Mouse (Mus musculus) embryonic facial prominence, embryonic 10.5 days (tissue): ENCODE measurements at regions not wholly inside any gene's neighbourhood (a gene's known extent, or its start where the extent isn't known, plus 50 kb on each side); places are given as distances from the start of the nearest gene placed in this dataset.
A peak's percentile ranks its signal among the peaks of the same experiment; 100 is the strongest.

Experiments
- DNase-seq: peaks from one replicate; pipeline ENCODE4 v3.0.0-alpha.2; 2017; ENCODE audit warnings: low spot score
- H3K27ac ChIP-seq: fragments of 300-500 bp; sonication (generic); replicated peaks from 2 replicates; pipeline ENCODE4 v1.5.1; 2016; ENCODE audit warnings: mild to moderate bottlenecking
- H3K27me3 ChIP-seq: fragments of 300-500 bp; sonication (generic); replicated peaks from 2 replicates; pipeline ENCODE4 v1.6.1; 2016; ENCODE audit warnings: low read depth, mild to moderate bottlenecking; ENCODE audit not compliant: poor library complexity, severe bottlenecking
- H3K36me3 ChIP-seq: fragments of 300-500 bp; sonication (generic); replicated peaks from 2 replicates; pipeline ENCODE4 v1.6.1; 2016; ENCODE audit warnings: mild to moderate bottlenecking, moderate library complexity
- H3K4me1 ChIP-seq: fragments of 300-500 bp; sonication (generic); 2 replicates; pipeline ENCODE4 v1.6.1; 2016
- H3K4me3 ChIP-seq: fragments of 300-500 bp; sonication (generic); 2 replicates; pipeline ENCODE4 v1.5.1; 2016; ENCODE audit warnings: mild to moderate bottlenecking, moderate library complexity
- H3K9me3 ChIP-seq: fragments of 300-500 bp; sonication (generic); 2 replicates; pipeline ENCODE4 v1.6.1; 2016; ENCODE audit warnings: mild to moderate bottlenecking
- WGBS: fragments of 180-500 bp; shearing (Covaris S2); methylation state at CpG from one replicate; pipeline ENCODE4 v1.1.7; 2016; 5-methylcytosine and 5-hydroxymethylcytosine counted together

DNA sequence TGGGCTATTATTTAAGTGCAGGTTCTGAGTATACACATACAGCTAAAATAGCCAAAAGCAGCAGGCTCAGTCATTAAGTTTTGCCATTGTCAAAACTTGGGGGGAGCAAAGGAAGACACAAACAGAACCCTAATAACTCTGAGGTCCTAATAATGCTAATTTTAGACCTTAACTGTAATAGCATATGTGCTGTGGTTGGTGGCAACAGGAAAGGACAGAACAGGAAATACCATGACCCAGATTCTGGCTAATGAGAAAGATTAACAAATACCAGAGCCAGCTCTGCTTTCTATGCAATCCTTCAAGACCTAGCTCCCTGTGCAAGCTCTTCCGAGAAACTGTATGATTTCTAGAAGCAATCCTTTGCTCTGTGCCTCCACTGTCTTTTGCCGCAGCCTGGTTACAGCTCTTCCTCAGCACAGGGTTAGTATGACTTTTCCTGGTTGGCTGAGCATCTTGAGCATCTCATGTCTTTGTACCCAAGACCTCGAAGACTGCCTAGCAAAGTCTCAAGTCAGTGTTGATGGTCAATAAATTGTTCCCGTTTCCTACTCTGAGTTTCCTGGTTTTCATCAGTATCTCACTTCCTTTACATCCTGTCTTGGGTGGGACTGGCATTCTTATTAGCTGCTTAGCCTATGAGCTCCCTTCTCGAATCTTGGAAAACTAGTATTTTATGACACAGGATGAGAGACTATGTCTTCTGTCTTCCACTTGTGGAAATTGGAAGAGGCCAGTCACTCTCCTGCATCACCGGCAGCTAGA, 49.9 kb upstream of the Eed start:
- Histone ChIP-seq H3K9me3 (no peaks in the 10 kb centered on the region), H3K4me1 (peaks cover 26% of the 10 kb centered on the region), H3K4me3 (no peak overlapping the region), H3K36me3 (no peaks in the 10 kb centered on the region), H3K27me3 (no peaks in the 10 kb centered on the region), H3K27ac (peak overlapping the region; percentile 72)
- DNase-seq: no peak
- WGBS: 81% methylated on average over 6 of the region's 6 CpGs

DNA sequence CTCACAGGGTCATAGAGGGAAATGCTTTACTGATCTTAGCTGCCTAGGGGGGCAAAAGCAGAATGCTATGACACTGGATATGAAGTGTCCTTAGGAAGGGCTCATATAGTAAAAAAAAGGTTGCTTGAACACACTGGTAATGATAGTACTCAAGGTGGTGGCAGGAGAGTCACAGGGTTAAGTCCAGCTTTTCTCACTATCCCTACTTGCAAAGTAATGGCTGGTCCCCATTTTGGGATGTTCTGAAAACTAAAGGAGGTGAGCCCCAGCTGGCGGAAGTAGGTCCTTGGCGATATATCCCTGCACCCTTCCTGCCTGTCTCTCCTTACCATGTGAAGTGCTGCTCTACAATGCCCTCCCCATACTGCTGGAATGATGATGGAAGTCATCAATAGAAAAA, 52.3 kb upstream of the Eed start:
- H3K4me1 ChIP-seq: peaks cover 26% of the 10 kb centered on the region
- H3K9me3 ChIP-seq: no peaks in the 10 kb centered on the region
- no peaks in the 10 kb centered on the region for H3K27me3 ChIP-seq
- no peak overlapping the region for H3K4me3 ChIP-seq
- H3K36me3 ChIP-seq: no peaks in the 10 kb centered on the region
- 93% methylated on average over 2 of the region's 2 CpGs for WGBS
- no peak overlapping the region for H3K27ac ChIP-seq
- DNase-seq: no peak

DNA sequence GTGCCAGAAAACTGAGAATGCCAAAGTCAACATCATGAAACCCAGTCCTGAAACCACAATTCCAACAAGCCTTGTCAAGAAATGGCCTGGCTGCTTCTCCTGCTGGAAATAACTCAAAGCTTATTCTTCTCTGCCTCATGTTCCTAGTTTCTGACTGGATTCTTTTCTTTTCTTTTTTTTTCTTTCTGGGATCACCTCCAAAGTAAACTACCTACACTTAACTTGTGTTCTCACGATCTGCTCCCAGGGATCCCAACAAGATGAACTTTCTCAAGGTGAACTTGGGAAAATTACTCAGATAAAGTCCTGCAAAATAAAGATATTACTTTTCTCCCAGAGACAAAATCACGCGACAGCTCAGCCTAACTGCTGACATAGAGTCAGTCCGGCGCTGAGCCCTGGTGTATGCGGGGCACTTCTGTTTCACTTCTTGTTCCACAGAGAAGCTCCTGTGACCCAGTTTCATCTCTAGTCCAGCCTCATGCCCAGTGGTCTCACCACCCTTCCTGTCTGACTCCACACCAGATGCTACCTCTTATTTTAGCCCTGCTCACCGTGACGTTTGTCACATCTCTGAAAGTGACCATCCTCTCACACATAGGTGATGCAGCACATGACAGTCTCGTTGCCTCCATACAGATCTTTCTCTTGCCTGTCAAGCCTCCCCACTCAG, 53.0 kb upstream of the Eed start:
- Histone ChIP-seq H3K4me1 (peaks cover 23% of the 10 kb centered on the region), H3K27me3 (no peaks in the 10 kb centered on the region), H3K4me3 (no peak overlapping the region), H3K36me3 (no peaks in the 10 kb centered on the region), H3K9me3 (no peaks in the 10 kb centered on the region), H3K27ac (no peak overlapping the region)
- DNase-seq: no peak
- 92% methylated on average over 9 of the region's 9 CpGs for WGBS

DNA sequence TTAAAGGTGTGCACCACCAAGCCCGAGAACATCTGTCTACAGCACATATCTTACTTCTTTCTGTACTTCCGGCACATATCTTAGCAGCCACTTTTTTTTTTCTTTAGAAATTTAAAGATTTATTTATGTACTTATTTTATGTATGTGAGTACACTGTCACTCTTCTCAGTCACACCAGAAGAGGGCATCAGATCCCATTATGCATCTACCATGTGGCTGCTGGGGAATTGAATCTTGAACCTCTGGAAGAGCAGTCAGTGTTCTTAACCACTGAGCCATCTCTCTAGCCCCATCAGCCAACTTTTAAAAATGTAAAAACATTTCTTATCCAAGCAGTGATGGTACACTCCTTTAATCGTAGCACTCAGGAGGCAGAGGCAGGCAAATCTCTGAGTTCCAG, 53.7 kb upstream of the Eed start:
- Histone ChIP-seq H3K4me1 (peaks cover 16% of the 10 kb centered on the region), H3K36me3 (no peaks in the 10 kb centered on the region), H3K27me3 (no peaks in the 10 kb centered on the region), H3K4me3 (no peak overlapping the region), H3K9me3 (no peaks in the 10 kb centered on the region), H3K27ac (no peak overlapping the region)
- WGBS: 93% methylated on average over 3 of the region's 3 CpGs
- no peak for DNase-seq

DNA sequence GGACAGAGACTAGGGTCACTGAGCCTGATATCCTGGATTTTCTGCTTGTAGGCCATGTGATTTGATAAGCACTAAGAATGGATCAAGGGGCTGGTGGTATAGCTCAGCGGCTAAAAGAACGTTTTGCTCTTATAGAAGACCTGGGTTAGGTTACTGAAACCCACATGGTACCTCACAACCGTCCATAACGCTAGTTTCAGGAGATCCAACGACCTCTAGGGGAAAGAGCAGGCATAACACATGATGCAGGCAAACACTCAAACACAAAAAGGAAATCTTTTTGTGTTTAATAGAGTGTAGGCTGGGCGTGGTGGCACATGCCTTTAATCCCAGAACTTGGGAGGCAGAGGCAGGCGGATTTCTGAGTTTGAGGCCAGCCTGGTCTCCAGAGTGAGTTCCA, 54.6 kb upstream of the Eed start:
- H3K4me1 ChIP-seq: peaks cover 9% of the 10 kb centered on the region
- no peak for DNase-seq
- no peaks in the 10 kb centered on the region for H3K27me3 ChIP-seq
- WGBS: 68% methylated on average over 7 of the region's 7 CpGs
- H3K9me3 ChIP-seq: no peaks in the 10 kb centered on the region
- H3K27ac ChIP-seq: no peak overlapping the region
- H3K4me3 ChIP-seq: no peak overlapping the region
- H3K36me3 ChIP-seq: no peaks in the 10 kb centered on the region

- Histone ChIP-seq H3K27ac (no peak overlapping the region), H3K4me1 (peaks cover 23% of the 10 kb centered on the region), H3K4me3 (no peak overlapping the region), H3K27me3 (no peaks in the 10 kb centered on the region), H3K9me3 (no peaks in the 10 kb centered on the region), H3K36me3 (no peaks in the 10 kb centered on the region)
- 92% methylated on average over 4 of the region's 4 CpGs for WGBS
- no peak for DNase-seq
Measured at GRCm38 (mm10) chr7:90037736-90038135, 57.0 kb upstream of the Eed start.

DNA sequence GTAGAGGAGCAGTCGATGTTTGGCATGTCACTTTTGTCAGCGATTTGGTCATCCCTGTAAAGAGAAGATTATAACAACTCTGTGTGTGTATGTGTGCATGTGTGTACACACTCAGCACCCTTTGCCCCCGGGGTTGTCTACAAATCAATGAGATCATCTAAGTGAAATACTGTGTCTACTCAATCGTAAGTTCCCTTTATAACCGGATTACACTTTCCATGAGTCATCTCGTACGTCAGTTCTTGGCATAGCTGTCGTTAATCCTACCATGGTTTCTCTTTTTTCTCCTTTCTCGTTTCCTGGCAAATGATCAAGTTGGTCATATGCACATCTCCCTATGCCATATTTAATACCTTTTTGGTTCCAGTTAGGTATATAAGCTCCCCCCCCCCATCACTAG, 58.7 kb upstream of the Eed start:
- Histone ChIP-seq H3K36me3 (no peaks in the 10 kb centered on the region), H3K27ac (no peak overlapping the region), H3K4me3 (no peak overlapping the region), H3K27me3 (no peaks in the 10 kb centered on the region), H3K4me1 (peaks cover 23% of the 10 kb centered on the region), H3K9me3 (no peaks in the 10 kb centered on the region)
- no peak for DNase-seq
- WGBS: 90% methylated on average over 9 of the region's 9 CpGs

GRCm38 (mm10) chr7:90040581-90041340, 60.0 kb upstream of the Eed start:
- 69% methylated on average over 11 of the region's 11 CpGs for WGBS
- DNase-seq: no peak
- H3K27ac ChIP-seq: peak overlapping the region; percentile 44; the same call in 1 of the 2 replicates
- H3K4me1 ChIP-seq: peaks cover 23% of the 10 kb centered on the region
- no peak overlapping the region for H3K4me3 ChIP-seq
- H3K27me3 ChIP-seq: no peaks in the 10 kb centered on the region
- no peaks in the 10 kb centered on the region for H3K36me3 ChIP-seq
- H3K9me3 ChIP-seq: no peaks in the 10 kb centered on the region

DNA sequence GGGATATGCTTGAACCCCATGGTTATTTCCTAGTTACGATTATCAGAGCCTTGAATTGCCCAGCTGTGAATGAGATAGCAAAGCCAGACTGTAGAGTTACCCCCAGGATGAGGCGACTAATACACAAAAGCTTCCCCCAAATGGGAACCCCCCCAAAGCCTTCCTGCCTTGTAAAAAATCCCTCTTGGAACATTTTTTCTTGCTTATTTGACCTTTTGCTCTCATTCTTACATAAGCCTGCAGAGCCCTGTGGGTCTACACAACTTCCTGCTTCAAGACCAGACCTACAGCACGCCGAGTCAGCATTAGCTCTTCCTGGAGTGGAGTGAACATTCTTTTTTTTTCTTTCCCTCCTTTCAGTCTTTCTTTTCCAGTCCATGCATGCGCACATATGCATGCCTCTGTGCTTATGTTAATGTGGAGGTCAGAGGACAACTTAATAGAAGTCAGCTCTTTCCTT, 60.8 kb upstream of the Eed start:
- peak; percentile 22 for DNase-seq
- Histone ChIP-seq H3K36me3 (no peaks in the 10 kb centered on the region), H3K4me3 (no peak overlapping the region), H3K27me3 (no peaks in the 10 kb centered on the region), H3K27ac (peak overlapping the region; percentile 35), H3K9me3 (no peaks in the 10 kb centered on the region), H3K4me1 (peaks cover 23% of the 10 kb centered on the region)
- WGBS: 57% methylated on average over 5 of the region's 5 CpGs

DNA sequence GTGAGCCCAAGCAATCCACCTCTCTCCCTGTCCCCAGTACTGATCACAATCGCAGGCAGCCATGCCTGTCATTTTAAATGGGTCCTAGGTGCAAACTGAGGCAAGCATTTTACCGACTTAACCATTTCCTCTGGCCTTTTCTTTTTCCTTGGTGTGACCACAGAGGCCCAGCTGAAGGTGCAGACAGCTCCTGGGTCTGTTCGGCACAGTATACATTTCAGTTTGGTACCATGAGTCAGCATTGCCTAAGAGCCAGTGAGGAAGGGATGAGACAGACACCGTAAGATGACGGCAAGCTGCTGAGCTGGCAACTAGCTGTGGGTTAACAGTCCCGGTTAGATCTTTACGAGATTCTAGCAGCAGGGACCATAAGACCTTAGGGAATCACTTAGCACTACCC, 61.6 kb upstream of the Eed start:
- no peak for DNase-seq
- Histone ChIP-seq H3K9me3 (no peaks in the 10 kb centered on the region), H3K4me3 (no peak overlapping the region), H3K27me3 (no peaks in the 10 kb centered on the region), H3K36me3 (no peaks in the 10 kb centered on the region), H3K27ac (peak overlapping the region; percentile 35), H3K4me1 (peaks cover 23% of the 10 kb centered on the region)
- 87% methylated on average over 7 of the region's 7 CpGs for WGBS

GRCm38 (mm10) chr7:90043526-90043925, 62.7 kb upstream of the Eed start:
- DNase-seq: no peak
- Histone ChIP-seq H3K9me3 (no peaks in the 10 kb centered on the region), H3K4me3 (no peak overlapping the region), H3K4me1 (peaks cover 27% of the 10 kb centered on the region), H3K36me3 (no peaks in the 10 kb centered on the region), H3K27me3 (no peaks in the 10 kb centered on the region), H3K27ac (no peak overlapping the region)
- 88% methylated on average over 8 of the region's 8 CpGs for WGBS

GRCm38 (mm10) chr7:90044100-90044698, 63.4 kb upstream of the Eed start:
- Histone ChIP-seq H3K27ac (no peak overlapping the region), H3K9me3 (no peaks in the 10 kb centered on the region), H3K4me1 (peaks cover 30% of the 10 kb centered on the region), H3K4me3 (no peak overlapping the region), H3K27me3 (no peaks in the 10 kb centered on the region), H3K36me3 (no peaks in the 10 kb centered on the region)
- DNase-seq: no peak
- WGBS: 86% methylated on average over 4 of the region's 4 CpGs
